Mouse (Mus musculus) thymus, adult 2 months (tissue): ENCODE results near the gene Prrg4. TPM values are rescaled to one million over a fixed set of nuclear protein-coding genes. Genes with fewer than 3 reads are reported as not detected.
"Not testable (repeated sequence)": the region's sequence is repeated elsewhere in the genome, so short reads cannot be mapped to it uniquely, and the experiment has no call there.

Experiments used
- DNase-seq: peaks from one replicate; pipeline ENCODE4 v3.0.0; 2021
- H3K27ac ChIP-seq: fragments of 200-500 bp; 2 replicates; pipeline ENCODE4 v1.5.1; 2012; ENCODE audit warnings: low read length, control low read depth; ENCODE audit not compliant: control insufficient read depth, insufficient read depth
- H3K27me3 ChIP-seq: fragments of 200-500 bp; 2 replicates; pipeline ENCODE4 v1.6.1; 2012; ENCODE audit warnings: mild to moderate bottlenecking, low read length, moderate library complexity, mixed read lengths; ENCODE audit not compliant: control insufficient read depth, insufficient read depth
- H3K36me3 ChIP-seq: fragments of 200-500 bp; 2 replicates; pipeline ENCODE4 v1.6.1; 2012; ENCODE audit warnings: mild to moderate bottlenecking, low read length, moderate library complexity; ENCODE audit not compliant: control insufficient read depth, insufficient read depth
- H3K4me1 ChIP-seq: fragments of 200-500 bp; replicated peaks from 2 replicates; pipeline ENCODE4 v1.6.1; 2012; ENCODE audit warnings: low read length; ENCODE audit not compliant: control insufficient read depth, insufficient read depth
- H3K4me3 ChIP-seq: fragments of 200-500 bp; 2 replicates; pipeline ENCODE4 v1.5.1; 2012; ENCODE audit warnings: mild to moderate bottlenecking, low read length, control low read depth, moderate library complexity; ENCODE audit not compliant: control insufficient read depth, insufficient read depth
- CTCF ChIP-seq: fragments of 200-500 bp; IDR thresholded peaks from 2 replicates; pipeline ENCODE4 v1.5.1; 2012; ENCODE audit warnings: mild to moderate bottlenecking, control low read depth, low read length, moderate library complexity, borderline replicate concordance; ENCODE audit not compliant: control insufficient read depth, poor library complexity, insufficient read depth; ENCODE audit errors: extremely low read depth
- POLR2A ChIP-seq: fragments of 200-500 bp; IDR thresholded peaks from 2 replicates; pipeline ENCODE4 v1.6.1; 2012; ENCODE audit warnings: mild to moderate bottlenecking, low read length, control low read depth, moderate library complexity; ENCODE audit not compliant: control insufficient read depth, poor library complexity, insufficient read depth; ENCODE audit errors: extremely low read depth
- WGBS: fragments of 180-500 bp; shearing (Covaris S2); methylation state at CpG from one replicate; pipeline ENCODE4 v1.1.7; 2018; 5-methylcytosine and 5-hydroxymethylcytosine counted together
- polyA plus RNA-seq: library from polyadenylated mRNA; depleted of rRNA; stranded (reverse); fragments of >200 nt; gene quantifications from 2 replicates; pipeline ENCODE4 v1.2.3, GENCODE M21; 2012; rRNA removed

Prrg4 gene
- polyA plus RNA-seq, result 2.4 TPM in 2 replicates

DNA sequence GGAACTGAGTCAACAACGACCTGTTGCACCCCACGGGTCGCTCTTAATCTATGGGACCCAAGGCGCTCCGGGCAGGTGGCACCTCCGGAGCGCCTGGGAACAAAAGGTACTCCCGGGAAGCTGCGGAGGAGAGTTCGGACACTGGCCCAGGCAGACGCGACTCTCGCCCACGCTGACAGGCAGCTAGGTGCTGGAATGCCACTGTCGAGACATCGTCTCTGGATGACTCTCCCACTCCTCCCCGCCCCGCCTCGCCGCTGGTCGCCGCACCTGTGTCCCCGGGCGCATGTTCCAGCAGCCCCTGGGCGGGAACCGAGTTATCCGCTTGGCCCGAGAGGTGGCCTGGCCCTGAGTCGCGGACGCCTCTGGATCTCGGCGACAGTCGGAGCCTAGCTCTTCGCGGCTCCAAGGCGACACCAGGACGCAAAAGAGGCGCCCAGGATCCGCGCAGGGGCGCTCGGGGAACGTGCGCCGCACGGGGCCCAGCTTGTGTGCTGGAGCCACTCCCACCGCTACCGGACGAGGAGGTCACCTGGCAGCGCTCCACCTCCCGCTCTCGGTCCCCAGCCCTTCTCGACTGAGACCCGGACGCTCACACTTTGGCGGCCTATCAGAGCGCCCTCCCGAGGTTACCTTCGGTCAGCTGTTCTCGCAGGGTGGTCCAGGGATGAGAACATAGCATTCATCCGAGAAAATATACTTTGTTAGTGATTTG, at the start of gene Prrg4:
Prrg4 (minus strand) TSS at position 601 of the 715 bp plus-strand sequence.
- under 1% methylated on average over 62 of the region's 62 CpGs for WGBS
- no peaks in the 10 kb centered on the region for H3K27me3 ChIP-seq
- no peak for TF ChIP-seq CTCF
- no peak for TF ChIP-seq POLR2A
- peaks cover 12% of the 10 kb centered on the region for H3K4me1 ChIP-seq
- H3K36me3 ChIP-seq, result no peaks in the 10 kb centered on the region
- peak within 1 kb of the TSS; percentile 27; the same call in 1 of the 2 replicates for H3K27ac ChIP-seq
- peak within 1 kb of the TSS; percentile 49 for H3K4me3 ChIP-seq
- peak; percentile 70 for DNase-seq

DNA sequence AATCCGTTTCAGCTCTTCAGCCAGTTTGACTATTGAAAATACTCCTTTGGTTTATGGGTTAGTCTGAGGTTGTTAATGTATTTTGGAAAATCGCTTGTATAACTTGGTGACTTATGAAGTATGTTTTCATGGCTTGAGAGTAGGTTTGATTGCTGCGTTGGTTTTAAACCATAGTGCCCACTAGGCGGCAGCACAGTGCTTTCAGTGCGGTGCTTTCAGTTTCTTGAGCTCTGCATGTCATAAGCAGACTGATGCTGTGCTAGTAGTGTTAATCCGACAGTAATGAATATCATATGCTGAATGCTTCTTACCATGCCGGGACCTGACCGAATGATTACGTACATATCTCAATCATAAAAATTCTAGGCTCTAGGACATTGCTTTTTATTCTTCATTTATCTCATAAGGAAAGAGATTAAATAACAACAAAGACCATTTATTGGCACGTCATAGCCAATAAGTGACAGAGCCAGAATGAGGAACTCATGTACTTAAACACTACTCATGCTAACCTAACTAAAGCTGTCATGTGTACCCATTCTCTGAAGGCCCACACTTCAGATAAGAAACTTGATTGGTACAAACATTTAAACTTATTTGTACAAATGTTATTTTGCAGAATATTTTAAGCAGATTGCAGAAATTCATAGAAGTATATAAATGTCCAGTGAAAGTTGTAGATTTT, 38.3 kb upstream of the Prrg4 start:
- TF ChIP-seq POLR2A (no peak), CTCF (no peak)
- 13% methylated on average over 10 of the region's 10 CpGs for WGBS
- no peaks in the 10 kb centered on the region for H3K4me1 ChIP-seq
- no peak overlapping the region for H3K27ac ChIP-seq
- no peaks in the 10 kb centered on the region for H3K27me3 ChIP-seq
- no peaks in the 10 kb centered on the region for H3K36me3 ChIP-seq
- peak; percentile 66 for DNase-seq
- no peak overlapping the region for H3K4me3 ChIP-seq

DNA sequence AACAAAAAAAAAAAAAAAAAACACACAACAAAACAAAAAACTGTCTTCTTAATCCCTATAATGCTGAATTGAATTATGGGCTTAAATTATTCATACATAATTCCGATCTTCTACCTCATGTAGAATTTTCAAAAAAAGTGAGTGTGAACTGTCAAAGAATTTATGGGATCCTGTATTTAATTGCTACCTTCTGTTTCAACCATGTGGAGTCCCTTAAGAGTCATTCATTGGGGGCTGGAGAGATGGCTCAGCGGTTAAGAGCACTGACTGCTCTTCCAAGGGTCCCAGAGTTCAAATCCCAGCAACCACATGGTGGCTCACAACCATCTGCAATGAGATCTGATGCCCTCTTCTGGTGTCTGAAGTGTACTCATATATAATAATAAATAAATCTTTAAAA, 37.7 kb upstream of the Prrg4 start:
- not testable (repeated sequence) for DNase-seq
- 67% methylated on average over 2 of the region's 2 CpGs for WGBS

DNA sequence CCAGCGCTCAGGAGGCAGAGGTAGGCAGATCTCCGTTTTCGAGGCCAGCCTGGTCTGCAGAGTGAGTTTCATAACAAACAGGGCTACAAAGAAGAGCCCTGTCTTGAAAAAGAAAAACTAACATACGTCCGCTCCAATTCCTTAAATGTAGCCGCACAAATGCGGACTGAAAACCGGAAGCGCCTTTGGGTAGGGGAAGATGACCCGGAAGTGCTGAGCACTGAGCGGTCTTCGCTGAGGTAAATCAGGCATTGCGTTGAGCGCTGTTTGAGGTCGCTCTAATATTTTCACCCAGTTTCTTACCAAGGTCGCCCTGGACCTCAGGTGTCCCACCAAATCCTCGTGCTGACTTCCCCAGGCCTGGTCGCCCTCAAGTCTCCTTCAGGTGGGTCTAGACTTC, 36.4 kb upstream of the Prrg4 start:
- Histone ChIP-seq H3K36me3 (no peaks in the 10 kb centered on the region), H3K4me3 (no peak overlapping the region), H3K27ac (no peak overlapping the region), H3K4me1 (no peaks in the 10 kb centered on the region), H3K27me3 (no peaks in the 10 kb centered on the region)
- no peak for TF ChIP-seq CTCF
- no peak for TF ChIP-seq POLR2A
- DNase-seq, result no peak
- WGBS, result 93% methylated on average over 18 of the region's 18 CpGs

More for the DNA sequence above, 37.7 kb upstream of the Prrg4 start:
- H3K4me1 ChIP-seq, H3K27me3 ChIP-seq, H3K36me3 ChIP-seq, H3K27ac ChIP-seq, H3K4me3 ChIP-seq: not testable (repeated sequence)

DNA sequence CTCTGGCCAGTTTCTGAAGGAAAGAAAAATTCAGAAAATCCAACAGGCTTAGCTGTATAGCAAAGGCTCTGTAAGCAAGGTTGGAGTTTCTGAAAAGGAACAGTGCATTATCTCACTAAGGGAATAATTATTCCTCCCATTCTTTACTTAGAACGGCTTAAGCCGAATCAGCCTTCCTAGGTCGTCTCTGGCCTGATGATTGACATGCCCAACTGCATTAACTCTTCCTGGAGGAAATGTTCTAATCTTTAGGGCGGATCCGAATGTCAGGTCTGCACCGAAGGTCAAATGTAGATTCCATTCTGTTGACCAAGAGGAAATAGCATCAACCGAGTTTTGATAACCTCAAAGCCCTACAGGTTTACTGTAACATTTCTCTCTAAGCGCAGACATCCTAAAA, 29.1 kb upstream of the Prrg4 start:
- no peak for DNase-seq
- H3K4me1 ChIP-seq, result no peaks in the 10 kb centered on the region
- no peak overlapping the region for H3K4me3 ChIP-seq
- 94% methylated on average over 8 of the region's 8 CpGs for WGBS
- no peak for TF ChIP-seq POLR2A
- no peak for TF ChIP-seq CTCF
- H3K27ac ChIP-seq, result no peak overlapping the region
- H3K36me3 ChIP-seq, result no peaks in the 10 kb centered on the region
- H3K27me3 ChIP-seq, result no peaks in the 10 kb centered on the region

DNA sequence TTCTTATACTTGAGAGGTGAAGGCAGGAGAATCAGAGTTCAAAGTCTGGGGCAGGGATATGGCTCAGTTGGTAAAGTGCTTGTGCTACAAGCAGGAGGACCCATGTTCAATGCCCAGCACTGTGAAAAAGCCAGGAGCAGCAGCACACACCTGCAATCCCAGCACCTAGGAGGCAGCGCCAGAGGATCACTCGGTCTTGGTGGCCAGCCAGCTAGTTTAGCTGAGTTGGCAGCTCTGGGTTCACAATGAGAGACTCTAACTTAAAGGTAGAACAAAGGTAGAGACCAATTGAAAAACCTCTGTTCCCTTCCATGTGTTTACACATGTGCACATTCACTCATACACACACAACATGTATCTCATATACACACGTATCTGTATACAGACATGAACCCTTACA, 19.4 kb upstream of the Prrg4 start:
- Histone ChIP-seq H3K4me1 (no peaks in the 10 kb centered on the region), H3K4me3 (no peak overlapping the region), H3K27ac (no peak overlapping the region), H3K27me3 (no peaks in the 10 kb centered on the region), H3K36me3 (no peaks in the 10 kb centered on the region)
- TF ChIP-seq CTCF, result no peak
- no peak for TF ChIP-seq POLR2A
- 93% methylated on average over 3 of the region's 3 CpGs for WGBS
- DNase-seq, result no peak
